Mouse (Mus musculus) retina, adult 2 months (tissue): ENCODE measurements around the gene Phlpp2.
A peak's percentile ranks its signal among the peaks of the same experiment; 100 is the strongest.
"Not testable (repeated sequence)": the region's sequence is repeated elsewhere in the genome, so short reads cannot be mapped to it uniquely, and the experiment has no call there.

Source experiments
- DNase-seq: peaks from one replicate; pipeline ENCODE4 v3.0.0-alpha.2; 2012; ENCODE audit warnings: low read depth, low spot score

The Phlpp2 gene

DNA sequence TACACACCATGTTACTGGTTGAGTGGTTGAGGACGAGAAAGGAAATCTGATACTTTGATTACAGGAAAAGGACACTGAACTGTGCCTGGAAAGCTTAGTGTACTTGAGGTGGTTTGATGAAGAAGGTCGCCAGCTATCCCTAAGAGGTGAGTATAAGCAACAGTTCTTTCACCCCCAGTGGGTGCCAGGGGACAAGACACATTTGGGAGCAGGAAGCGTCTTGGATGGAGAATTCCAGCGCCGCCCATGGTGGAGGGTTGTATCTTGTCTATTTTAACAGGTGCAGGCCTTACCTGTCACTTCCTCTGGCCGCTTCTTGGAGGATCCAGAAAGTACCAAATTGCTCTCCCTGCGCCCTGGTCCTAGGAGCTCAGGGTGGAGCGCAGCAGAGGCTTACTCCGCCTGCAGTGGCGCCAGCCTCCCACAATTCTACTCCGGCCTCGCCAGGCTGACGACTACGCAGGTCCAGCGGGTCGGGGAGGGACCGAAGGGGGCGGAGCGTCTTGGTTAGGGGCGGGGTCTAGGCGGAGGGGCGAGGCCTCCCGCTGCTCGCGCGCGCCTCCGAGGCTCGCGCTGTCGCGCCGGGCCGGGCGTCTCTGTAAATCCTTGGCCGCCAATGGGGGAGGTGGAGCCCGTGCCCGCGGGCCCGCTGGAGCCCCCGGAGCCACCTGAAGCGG is at the start of gene Phlpp2:
Gene Phlpp2 (plus strand): TSS at position 540 of the 677 bp plus-strand sequence.
- DNase-seq, result peak; percentile 91

DNA sequence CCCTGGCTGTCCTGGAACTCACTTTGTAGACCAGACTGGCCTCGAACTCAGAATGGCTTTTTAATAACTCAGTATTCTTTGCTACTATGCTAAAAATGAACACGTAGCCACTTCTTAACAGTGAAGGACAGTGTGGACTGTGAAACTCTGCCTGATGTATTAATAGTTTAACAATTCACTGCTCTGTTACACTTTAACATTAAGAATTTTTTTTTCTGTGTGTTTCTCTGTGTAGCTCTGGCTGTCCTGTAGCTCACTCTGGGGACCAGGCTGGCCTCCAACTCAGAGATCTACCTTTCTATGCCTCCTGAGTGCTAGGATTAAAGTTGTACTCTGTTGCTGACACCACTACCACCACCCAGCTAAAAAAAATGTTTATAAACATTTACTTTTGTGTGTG is 44.8 kb upstream of the Phlpp2 start:
- no peak for DNase-seq

DNA sequence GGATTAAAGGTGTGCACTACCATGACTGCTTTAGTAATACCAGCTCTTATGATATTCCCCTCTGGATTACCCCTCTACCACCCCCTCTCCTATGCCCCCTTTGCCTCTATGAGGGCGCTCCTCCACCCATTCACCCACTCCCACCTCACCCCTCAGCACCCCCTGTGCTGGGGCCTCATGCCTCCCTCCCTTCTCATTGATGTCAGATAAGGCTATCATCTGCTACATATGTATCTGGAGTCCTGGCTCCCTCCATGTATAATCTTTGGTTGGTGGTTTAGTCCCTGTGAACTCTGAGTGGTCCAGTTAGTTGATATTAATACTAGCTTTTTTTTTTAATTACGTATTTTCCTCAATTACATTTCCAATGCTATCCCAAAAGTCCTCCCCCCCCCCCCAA is 28.5 kb upstream of the Phlpp2 start:
- DNase-seq, result no peak

DNA sequence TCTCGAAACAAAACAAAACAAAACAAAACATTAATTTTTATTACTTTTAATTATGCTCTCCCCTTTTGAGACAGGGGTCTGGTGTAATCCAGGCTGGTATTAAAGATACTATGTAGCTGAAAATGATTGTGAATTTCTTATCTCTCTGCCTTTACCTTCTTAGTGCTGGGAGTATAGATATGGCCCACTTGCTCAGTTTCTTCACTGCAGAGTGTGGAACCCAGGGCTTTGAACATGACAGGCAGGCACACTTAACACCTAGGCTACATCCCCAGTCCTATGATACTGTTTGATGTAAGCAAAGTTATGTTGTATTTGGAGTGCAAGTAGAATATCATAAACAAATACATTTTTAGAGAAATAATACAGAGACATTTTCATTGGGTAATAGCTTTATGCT is 25.9 kb upstream of the Phlpp2 start:
- no peak for DNase-seq

DNA sequence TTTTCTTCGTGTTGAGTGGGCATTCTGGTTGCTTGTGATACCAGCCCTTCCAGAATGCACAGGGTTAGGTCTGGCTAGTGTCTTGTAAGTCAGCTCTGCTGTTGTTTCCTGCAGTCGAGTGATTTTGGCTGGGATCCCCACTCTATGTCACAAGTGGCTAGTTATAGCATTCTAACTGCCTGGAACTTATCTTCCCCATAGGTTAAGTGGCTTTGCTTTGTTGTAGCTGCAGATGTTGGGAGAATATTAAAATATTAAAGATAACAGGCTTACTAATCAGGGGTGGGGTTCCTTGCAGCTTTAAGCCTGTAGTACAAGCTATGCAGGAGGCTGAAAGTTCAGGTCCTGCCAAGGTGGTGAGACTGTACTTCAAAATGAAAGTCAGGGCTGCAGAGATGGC is 20.5 kb upstream of the Phlpp2 start:
- DNase-seq, result no peak

DNA sequence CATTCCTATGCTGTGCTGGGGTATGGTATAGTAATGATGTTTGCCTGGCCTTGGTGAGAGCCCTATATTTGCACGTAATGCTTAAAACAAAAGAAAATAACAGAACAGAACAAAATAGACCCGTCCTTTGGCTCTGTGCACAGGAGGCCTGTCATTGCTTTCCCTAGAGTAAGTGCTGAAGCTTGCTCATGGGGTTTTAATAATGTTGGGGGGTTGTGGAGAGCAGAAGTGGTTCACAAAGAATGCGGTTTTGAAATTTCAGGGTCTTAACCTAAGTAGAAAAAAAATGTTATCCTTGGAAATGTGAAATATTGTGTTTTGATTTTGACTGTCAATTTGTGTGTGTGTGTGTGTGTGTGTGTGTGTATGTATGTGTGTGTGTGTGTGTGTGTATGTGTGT is 19.4 kb upstream of the Phlpp2 start:
- no peak for DNase-seq

DNA sequence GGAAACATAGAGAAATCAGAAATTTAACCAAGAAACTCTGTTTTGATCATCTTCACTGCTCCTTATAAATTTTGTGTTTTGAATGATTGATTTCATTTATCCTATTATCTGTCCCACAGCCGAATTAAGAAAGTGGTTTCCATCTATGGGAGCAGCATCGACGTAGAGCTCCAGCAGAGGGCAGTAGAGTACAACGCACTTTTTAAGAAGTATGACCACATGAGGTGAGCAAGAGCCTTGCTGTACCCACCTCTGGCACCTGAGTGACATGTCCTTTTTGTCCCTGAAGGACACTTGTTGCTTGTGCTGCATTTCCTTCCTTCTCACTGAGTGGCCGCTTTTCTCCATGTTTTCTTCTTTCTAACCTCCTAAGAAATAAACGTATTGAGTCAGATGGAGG is 14.9 kb upstream of the Phlpp2 start:
- DNase-seq, result peak; percentile 63

DNA sequence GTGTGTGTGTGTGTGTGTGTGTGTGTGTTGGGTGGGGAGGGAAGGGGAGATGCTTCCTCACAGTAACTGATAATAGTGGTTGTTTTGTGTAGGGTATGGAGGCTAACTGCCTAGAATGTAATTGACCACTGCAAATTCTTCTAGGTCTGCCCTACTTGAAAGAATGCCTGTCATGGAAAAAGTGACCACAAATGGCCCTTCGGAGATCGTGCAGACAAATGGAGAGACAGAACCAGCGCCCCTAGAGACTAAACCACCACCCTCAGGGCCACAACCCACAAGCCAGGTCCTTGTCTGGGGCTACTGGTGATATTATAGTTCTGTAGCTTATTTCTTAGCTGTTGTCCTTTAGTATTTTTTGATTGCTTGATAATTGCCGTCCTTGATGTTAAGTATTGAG is 13.8 kb upstream of the Phlpp2 start:
- DNase-seq, result no peak

DNA sequence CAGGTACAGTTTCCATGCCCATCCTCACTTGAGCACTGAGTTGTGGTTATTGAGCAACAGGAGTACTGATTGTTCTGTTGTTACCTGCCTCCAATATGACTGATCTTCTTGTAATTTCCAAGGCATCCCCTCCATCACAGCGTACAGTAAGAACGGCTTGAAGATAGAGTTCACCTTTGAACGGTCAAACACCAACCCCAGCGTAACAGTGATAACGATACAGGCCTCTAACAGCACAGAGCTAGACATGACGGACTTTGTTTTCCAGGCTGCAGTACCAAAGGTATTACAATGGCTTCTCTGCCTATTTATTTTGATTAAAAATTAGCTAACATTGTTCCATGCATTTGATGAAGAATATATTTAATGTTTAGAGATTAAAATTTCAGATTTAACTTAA is 12.9 kb upstream of the Phlpp2 start:
- DNase-seq, result no peak

DNA sequence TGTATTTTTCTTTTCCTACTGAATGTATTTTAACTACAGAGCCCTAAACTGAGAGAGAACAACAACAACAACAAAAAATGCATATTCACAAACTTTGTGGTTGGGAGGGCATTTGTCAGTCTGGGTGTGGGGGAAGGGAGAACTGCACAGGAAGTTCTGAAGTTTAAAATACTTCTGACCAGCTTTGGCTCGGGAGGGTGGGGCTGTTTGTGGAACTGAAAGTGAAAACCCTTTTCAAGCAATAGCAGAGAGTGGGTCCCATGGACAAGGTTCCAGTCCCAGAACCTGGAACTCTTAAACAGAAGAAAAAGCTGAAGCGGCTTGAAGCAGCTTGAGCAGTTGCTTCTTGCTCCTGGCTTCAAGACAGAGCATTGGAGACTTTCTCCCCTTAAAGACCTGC is 4.9 kb upstream of the Phlpp2 start:
- DNase-seq, result no peak

DNA sequence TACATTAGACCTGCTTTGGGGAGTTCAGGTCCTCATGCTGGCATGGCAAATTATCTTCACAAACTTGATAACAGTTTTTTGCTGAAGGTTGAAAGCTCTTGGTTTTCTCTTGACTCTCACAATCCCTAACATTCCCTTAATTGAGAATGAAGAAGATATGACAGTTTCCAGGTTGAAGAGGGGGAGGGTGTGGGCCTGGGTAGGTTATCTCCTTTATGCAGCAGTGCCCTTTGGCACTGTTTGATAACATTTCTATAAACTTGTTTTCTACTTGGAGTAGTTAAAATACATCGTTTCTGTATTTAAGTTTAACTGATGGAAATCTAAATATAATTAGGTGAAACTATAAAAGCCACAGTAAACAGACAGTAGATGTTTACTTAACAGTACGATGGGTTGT is 3.5 kb upstream of the Phlpp2 start:
- DNase-seq, result no peak

DNA sequence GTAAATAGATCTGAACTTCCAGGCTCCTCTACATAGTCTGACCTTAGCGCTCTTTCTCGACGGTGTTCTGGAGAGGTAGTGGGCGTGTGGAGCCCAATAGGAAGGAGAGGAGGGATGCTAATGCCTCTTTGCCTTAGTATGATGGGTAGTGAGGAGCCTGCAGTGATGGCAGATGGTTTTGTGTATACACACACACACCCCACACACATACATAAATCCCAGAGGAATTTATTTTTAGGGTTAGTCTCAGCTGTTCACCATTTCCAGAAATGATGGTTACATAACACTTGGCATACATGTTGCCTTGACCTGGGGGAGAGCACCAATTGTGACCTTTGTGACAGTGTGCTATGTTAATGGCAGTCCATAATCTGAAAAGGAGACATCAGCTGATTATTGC is 2.8 kb upstream of the Phlpp2 start:
- no peak for DNase-seq

DNA sequence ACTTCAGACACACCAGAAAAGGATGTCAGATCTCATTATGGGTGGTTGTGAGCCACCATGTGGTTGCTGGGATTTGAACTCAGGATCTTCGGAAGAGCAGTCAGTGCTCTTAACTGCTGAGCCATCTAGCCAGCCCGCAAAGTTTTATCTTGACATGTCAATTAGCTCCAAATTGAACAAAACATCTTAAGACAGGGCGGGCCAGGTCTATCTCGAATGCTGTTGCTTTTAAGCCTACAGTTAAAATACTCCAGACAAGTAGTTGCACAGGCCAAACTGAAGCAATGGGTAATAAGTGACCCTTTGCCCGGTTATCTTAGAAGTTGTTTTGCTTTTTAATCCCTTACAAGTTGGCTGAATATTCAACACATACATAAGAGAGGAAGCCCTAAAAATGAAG is 1.7 kb upstream of the Phlpp2 start:
- no peak for DNase-seq

DNA sequence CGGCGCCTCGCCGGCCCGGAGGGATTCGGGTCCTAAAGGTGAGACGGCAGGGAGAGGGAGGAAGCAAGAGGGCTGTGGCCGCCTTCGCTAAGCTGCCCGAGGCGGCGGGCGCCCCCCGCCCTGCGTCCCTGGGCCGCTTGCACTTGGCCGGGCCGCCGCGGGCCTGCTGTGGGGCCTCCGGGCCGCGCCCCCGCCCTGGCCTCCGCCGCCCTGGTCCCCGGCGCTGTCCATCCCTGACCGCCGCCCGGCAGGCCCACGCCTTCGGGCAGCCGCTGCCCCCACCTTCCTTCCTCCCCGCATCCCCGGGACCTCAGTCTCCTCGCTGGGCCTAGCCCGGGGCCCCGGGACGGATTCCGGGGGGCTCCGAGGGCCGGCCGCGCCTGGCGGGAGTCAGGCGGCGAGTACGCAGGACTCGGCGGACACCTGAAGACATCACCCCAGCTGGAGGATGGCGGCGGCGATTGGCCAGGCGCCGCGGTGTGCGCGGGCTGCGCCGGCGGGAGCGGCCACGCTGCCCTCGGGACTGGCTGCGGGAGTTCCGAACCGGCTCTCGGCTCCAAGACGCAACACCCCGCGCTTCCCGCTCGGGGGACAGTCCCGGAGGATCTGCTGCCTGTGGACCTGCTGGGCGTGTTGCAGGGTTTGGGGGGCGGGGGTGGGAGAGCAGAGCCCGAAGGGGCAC is 479 bp downstream of the Phlpp2 start:
- DNase-seq, result no peak

DNA sequence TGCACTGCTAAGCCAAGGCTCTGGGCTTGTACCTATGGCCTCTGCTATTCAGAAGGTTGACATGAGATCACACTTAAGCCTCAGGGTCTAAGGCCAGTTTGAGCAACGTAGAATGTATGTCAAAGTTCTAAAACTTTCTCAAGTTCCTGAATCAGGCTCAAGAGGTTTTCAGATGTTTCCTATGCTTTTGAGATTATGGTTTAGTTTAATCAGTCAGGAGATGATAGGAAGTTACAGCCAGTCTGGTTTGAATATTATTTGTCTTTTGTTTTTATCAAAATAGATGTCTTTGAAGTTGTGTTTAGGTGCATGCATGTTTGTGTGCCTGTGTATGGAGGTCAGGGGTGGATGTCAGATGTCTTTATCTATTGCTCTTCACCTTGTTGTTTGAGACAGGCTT is 2.7 kb downstream of the Phlpp2 start:
- no peak for DNase-seq

DNA sequence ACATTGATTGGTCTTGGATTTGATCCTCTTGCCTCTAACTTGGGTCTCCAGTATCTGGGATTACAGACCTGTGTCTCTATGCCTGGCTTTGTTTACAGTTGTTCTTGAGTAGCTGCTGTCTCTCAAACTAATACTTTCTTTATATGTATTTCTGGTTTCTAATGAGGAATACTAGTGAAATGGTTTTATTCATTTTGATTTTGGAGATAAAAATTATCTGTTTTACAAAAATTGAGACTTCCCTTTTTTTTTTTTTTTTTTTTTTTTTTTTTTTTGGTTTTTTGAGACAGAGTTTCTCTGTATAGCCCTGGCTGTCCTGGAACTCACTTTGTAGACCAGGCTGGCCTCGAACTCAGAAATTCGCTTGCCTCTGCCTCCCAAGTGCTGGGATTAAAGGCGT is 5.5 kb downstream of the Phlpp2 start:
- not testable (repeated sequence) for DNase-seq

DNA sequence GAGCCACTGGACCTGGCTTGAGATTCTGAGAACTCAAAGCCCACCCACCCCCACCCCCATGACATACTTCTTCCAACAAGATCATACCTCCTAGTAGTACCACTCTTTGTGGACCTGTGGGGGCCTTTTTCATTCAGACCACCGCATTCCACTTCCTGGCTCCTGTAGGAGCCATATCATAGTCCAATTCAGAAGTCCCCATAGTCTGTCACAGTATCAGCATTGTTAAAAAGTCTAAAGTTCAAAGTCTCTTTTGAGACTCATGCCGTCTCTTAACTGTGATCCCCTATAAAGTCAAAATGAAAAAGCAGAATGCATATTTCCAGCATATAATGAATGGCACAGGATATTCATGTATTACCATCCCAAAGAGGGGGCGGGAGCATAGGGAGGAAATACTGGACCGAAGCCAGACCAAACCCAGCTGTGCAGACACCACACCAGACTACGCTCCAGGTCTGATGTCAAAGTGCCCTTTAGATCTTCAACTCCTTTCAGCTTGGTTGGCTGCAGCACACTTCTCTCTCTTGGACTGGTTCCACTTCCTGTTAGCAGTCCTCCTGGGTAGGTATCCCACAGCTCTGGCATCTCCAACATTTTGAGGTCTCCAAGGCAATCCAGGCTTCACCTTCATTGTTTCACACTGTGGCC is 11.8 kb downstream of the Phlpp2 start:
- no peak for DNase-seq

DNA sequence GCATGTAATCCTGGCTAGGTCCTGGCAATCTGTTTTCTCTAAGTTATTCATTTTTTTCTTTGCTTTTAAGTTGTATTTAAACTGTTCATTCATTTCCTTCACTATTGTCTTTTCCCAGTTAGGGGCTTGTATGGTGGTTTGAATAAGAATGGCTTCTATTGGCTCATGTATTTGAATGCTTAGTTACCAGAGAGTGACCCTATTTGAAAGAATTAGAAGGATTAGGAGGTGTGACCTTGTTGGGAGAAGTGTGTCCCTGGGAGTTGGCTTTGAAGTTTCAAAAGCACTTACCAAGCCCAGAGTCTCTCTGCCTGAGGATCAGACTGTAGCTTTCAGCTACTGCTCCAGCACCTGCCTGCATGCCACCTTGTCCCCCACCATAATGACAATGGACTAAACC is 17.0 kb downstream of the Phlpp2 start:
- no peak for DNase-seq

DNA sequence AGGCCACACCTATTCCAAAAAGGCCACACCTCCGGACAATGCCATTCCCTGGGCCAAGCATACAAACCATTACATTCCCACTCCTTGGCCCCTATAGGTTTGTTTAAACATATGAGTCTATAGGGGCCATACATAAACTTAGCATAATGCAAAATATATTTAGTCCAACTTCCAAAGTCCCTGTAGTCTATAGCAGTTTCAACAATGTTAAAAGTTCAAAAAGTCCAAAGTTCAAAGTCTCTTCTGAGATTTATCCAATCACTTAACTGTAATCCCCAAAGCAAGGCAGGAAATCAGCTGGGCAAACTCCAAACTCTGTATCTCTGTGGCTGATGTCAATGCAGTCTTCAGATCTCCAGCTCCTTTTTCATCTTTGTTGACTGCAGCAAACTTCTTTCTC is 20.9 kb downstream of the Phlpp2 start:
- DNase-seq, result no peak

DNA sequence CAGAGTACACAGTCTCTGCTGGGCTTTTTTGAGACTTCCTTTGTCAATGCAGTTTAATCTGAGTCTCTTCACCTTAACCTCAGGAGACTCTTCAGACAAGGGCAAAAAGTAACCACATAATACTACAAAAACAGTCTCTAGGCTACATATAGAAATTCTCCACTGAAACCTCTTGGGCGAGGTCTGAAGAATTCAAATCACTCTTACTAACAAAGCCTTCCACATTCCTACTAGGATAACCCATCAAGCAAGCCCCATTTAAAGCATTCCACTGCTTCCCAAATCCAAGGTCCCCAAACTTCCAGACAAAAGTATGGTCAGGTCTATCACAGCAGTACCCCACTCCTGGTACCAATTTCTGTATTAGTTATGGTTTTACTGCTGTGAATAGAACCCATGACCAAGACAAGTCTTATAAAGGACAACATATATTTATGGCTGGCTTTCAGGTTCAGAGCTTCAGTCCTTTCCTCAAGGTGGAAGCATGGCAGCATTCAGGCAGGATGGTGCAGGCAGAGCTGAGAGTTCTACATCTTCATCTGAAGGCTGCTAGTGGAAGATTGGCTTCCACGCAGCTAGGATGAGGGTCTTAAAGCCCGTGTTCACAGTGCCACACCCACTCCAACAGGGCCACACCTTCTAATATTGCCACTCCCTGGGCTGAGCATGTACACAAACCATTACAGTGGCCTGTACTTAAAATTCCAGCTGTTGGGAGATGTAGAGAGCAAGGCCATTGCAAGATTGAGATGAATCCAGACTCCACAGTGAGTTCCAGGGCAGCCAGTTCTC is 22.6 kb downstream of the Phlpp2 start:
- DNase-seq, result no peak

DNA sequence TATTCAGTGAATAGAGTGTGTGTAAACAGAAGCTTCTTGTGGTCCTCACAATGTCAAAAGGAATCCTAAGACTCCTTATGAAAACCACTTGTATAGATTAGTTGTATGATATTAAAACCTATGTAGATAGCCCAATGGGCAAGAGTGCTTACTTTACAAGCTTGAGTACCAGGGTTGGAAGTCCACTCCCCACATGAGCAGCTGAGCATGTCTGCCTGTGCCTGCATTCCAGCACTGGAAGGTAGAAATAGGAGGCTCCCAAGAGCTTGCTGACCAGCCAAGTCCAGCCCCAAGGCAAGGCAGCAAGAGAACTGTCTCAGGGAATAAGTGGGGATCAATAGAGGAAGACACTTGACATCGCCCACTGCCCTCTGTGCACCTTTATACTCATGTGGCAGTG is 26.3 kb downstream of the Phlpp2 start:
- no peak for DNase-seq

DNA sequence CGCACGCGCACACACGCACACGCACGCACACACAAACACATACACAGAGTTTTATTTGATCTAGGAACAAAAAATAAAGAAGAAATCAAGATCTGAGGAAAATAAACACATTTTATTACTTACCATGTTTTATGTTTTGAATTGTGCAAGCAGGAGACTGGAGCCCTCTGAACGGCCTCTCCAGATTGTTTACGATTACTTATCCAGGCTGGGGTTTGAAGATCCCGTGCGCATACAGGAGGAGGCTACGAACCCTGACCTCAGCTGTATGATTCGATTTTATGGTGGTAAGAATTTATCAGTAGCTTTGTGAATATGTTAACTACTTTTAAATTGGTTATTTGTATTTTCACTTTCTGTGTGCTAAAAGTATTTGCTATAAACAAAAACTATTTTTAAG is 27.0 kb downstream of the Phlpp2 start:
- no peak for DNase-seq
